Mouse (Mus musculus) MEL (cell line): ENCODE measurements at regions not wholly inside any gene's neighbourhood (a gene's known extent, or its start where the extent isn't known, plus 50 kb on each side); places are given as distances from the start of the nearest gene placed in this dataset.
A peak's percentile ranks its signal among the peaks of the same experiment; 100 is the strongest.

Experiments
- DNase-seq: peaks from one replicate; pipeline ENCODE4 v3.0.0; 2011; ENCODE audit warnings: low read depth, low spot score
- H3K27ac ChIP-seq: 2 replicates; pipeline ENCODE4 v1.5.1; 2012; ENCODE audit warnings: low read depth, mild to moderate bottlenecking, control low read depth, low read length, moderate library complexity; ENCODE audit not compliant: control insufficient read depth
- H3K27me3 ChIP-seq, 2 experiments: fragments of 150-350 bp in 1 of 2; sonication (generic) in 1 of 2; 2 replicates each; pipeline ENCODE4 v1.6.1; 2012; ENCODE audit warnings: low read length in 2 of 2, mild to moderate bottlenecking in 2 of 2, improper control_type of control experiment in 1 of 2, moderate library complexity in 1 of 2; ENCODE audit not compliant: insufficient read depth in 2 of 2, control insufficient read depth in 1 of 2
- H3K36me3 ChIP-seq, 2 experiments: 2 replicates each; pipeline ENCODE4 v1.6.1; 2012 to 2014; ENCODE audit warnings: low read length in 2 of 2, improper control_type of control experiment in 1 of 2, inconsistent platforms in 1 of 2, mild to moderate bottlenecking in 1 of 2; ENCODE audit not compliant: insufficient read depth in 2 of 2, control insufficient read depth in 1 of 2
- H3K4me1 ChIP-seq, 2 experiments: fragments of 150-350 bp in 1 of 2; sonication (generic) in 1 of 2; 2 replicates each; pipeline ENCODE4 v1.6.1; 2012; ENCODE audit warnings: low read length in 2 of 2, improper control_type of control experiment in 1 of 2, mild to moderate bottlenecking in 1 of 2; ENCODE audit not compliant: insufficient read depth in 2 of 2, control insufficient read depth in 1 of 2
- H3K4me3 ChIP-seq, 2 experiments: fragments of 150-350 bp in 1 of 2; sonication (generic) in 1 of 2; 2 replicates each; pipeline ENCODE4 v1.5.1; 2012; ENCODE audit warnings: low read depth in 2 of 2, low read length in 2 of 2, mild to moderate bottlenecking in 2 of 2, moderate library complexity in 2 of 2, control low read depth in 1 of 2, improper control_type of control experiment in 1 of 2; ENCODE audit not compliant: control insufficient read depth in 1 of 2, insufficient read depth in 1 of 2
- H3K79me2 ChIP-seq: 2 replicates; pipeline ENCODE4 v1.6.1; 2012; ENCODE audit warnings: mild to moderate bottlenecking, low read length, moderate library complexity; ENCODE audit not compliant: control insufficient read depth, poor library complexity, insufficient read depth
- H3K9ac ChIP-seq: 2 replicates; pipeline ENCODE4 v1.6.1; 2012; ENCODE audit warnings: low read depth, mild to moderate bottlenecking, control low read depth, low read length, moderate library complexity; ENCODE audit not compliant: control insufficient read depth, poor library complexity, severe bottlenecking
- H3K9me3 ChIP-seq: fragments of 150-350 bp; sonication (generic); replicated peaks from 2 replicates; pipeline ENCODE4 v1.6.1; 2012; ENCODE audit warnings: mild to moderate bottlenecking, low read length, improper control_type of control experiment, moderate library complexity; ENCODE audit not compliant: insufficient read depth
- CHD2 ChIP-seq: IDR thresholded peaks from 2 replicates; pipeline ENCODE4 v1.6.1; 2011; ENCODE audit warnings: low read length, improper control_type of control experiment
- CTCF ChIP-seq, 3 experiments: IDR thresholded peaks in 2 of 3; conservative IDR thresholded peaks in 1 of 3; 2 replicates each; pipeline ENCODE4 v1.5.1; 2011 to 2012; ENCODE audit warnings: low read length in 3 of 3, low read depth in 2 of 3, mild to moderate bottlenecking in 2 of 3, improper control_type of control experiment in 1 of 3, inconsistent platforms in 1 of 3, mixed read lengths in 1 of 3, moderate library complexity in 1 of 3; ENCODE audit not compliant: control insufficient read depth in 1 of 3, insufficient read depth in 1 of 3, poor library complexity in 1 of 3, severe bottlenecking in 1 of 3
- ELF1 ChIP-seq: IDR thresholded peaks from 2 replicates; pipeline ENCODE4 v1.6.1; 2014; ENCODE audit warnings: low read depth, mild to moderate bottlenecking, inconsistent platforms, low read length, improper control_type of control experiment, moderate library complexity
- HCFC1 ChIP-seq: IDR thresholded peaks from 2 replicates; pipeline ENCODE4 v1.6.1; 2012; ENCODE audit warnings: low read depth, mild to moderate bottlenecking, inconsistent platforms, low read length, improper control_type of control experiment, moderate library complexity
- JUND ChIP-seq: IDR thresholded peaks from 2 replicates; pipeline ENCODE4 v1.6.1; 2011; ENCODE audit warnings: low read depth, mild to moderate bottlenecking, improper control_type of control experiment, low read length
- MAFK ChIP-seq: IDR thresholded peaks from 2 replicates; pipeline ENCODE4 v1.6.1; 2011; ENCODE audit warnings: low read depth, mild to moderate bottlenecking, low read length, improper control_type of control experiment, borderline replicate concordance
- MAX ChIP-seq: IDR thresholded peaks from 2 replicates; pipeline ENCODE4 v1.6.1; 2011; ENCODE audit warnings: low read length, improper control_type of control experiment
- MAZ ChIP-seq: IDR thresholded peaks from 2 replicates; pipeline ENCODE4 v1.6.1; 2012; ENCODE audit warnings: low read depth, mild to moderate bottlenecking, inconsistent platforms, low read length, improper control_type of control experiment
- MEF2A ChIP-seq: IDR thresholded peaks from 2 replicates; pipeline ENCODE4 v1.6.1; 2014; ENCODE audit warnings: low read depth, mild to moderate bottlenecking, inconsistent platforms, low read length, improper control_type of control experiment; ENCODE audit not compliant: poor library complexity, insufficient replicate concordance, severe bottlenecking; ENCODE audit errors: extremely low read depth
- MYB ChIP-seq: IDR thresholded peaks from 2 replicates; pipeline ENCODE4 v1.6.1; 2011; ENCODE audit warnings: mild to moderate bottlenecking, low read depth, low read length, improper control_type of control experiment
- MYC ChIP-seq: IDR thresholded peaks from 2 replicates; pipeline ENCODE4 v1.6.1; 2011; ENCODE audit warnings: low read depth, mild to moderate bottlenecking, low read length, improper control_type of control experiment, moderate library complexity
- NRF1 ChIP-seq: IDR thresholded peaks from 2 replicates; pipeline ENCODE4 v1.6.1; 2014; ENCODE audit warnings: low read depth, mild to moderate bottlenecking, inconsistent platforms, low read length, improper control_type of control experiment, moderate library complexity; ENCODE audit not compliant: poor library complexity, insufficient read depth, severe bottlenecking
- SIN3A ChIP-seq: IDR thresholded peaks from 2 replicates; pipeline ENCODE4 v1.6.1; 2012; ENCODE audit warnings: low read length, improper control_type of control experiment, inconsistent platforms
- ZKSCAN1 ChIP-seq: IDR thresholded peaks from 2 replicates; pipeline ENCODE4 v1.6.1; 2012; ENCODE audit warnings: low read depth, mild to moderate bottlenecking, inconsistent platforms, low read length, improper control_type of control experiment, moderate library complexity
- ZNF384 ChIP-seq: IDR thresholded peaks from 2 replicates; pipeline ENCODE4 v1.6.1; 2012; ENCODE audit warnings: low read depth, mild to moderate bottlenecking, inconsistent platforms, low read length, improper control_type of control experiment

- peak; percentile 3 for DNase-seq
- H3K9ac ChIP-seq, result no peak overlapping the region
- no peaks in the 10 kb centered on the region for H3K9me3 ChIP-seq
- H3K36me3 ChIP-seq, result no peaks in the 10 kb centered on the region
- no peak overlapping the region for H3K4me3 ChIP-seq
- no peak overlapping the region for H3K27ac ChIP-seq
- H3K27me3 ChIP-seq, result no peaks in the 10 kb centered on the region
- H3K4me1 ChIP-seq, result no peaks in the 10 kb centered on the region
- TF ChIP-seq CTCF (IDR thresholded peaks at IDR 0.05 in 2 of 3, conservative IDR thresholded peaks at IDR 0.05 in 1 of 3; ENCODE audit: control insufficient read depth in 1 of 3, insufficient read depth in 1 of 3, low read depth in 2 of 3, low read length in 3 of 3, poor library complexity in 1 of 3, severe bottlenecking in 1 of 3), result peak in 2 of 3 experiments; percentile 5 to 24; a peak in 2 of 6 replicates
- TF ChIP-seq MAZ, result no peak
- no peaks in the 10 kb centered on the region for H3K79me2 ChIP-seq
Observed at GRCm38 (mm10) chr9:116389781-116390180, 214.6 kb upstream of the Tgfbr2 start.

DNA sequence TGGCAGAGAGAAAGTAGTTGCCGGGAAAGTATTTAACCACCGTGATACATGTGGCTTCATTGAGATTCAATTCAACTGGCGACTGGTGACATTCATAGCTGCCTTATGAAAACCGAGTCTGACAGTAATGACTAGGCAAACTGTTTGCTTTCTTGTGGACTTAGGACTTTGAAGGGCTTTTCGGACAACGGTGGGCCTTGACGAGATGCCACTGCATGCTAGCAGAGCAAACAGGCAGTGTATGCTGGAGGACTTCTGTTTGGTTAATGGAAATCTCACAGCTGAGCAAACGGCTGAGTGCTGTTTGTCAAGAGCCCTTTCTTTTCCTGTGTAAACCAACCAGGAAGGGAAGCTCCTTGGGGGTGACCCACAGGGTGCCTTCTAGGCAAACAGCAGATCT is 213.7 kb upstream of the Tgfbr2 start:
- H3K27ac ChIP-seq, result no peak overlapping the region

DNA sequence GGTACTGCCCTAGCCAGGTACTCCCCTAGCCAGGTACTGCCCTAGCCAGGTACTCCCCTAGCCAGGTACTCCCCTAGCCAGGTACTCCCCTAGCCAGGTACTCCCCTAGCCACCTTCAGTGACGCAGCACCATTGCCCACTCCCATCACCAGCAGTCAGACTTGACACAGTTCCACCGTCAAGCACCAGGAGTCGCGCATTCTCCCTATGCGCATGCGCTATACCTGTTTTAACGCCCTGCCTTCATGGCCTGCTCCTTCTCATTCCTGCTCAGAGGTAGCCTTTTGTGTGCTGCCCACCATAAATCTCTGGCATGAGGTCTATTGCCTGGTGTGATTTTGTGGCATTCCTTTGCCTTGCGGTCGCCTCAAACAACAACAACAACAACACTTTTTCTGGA is 212.9 kb upstream of the Tgfbr2 start:
- Histone ChIP-seq H3K4me1 (no peaks in the 10 kb centered on the region), H3K4me3 (no peak overlapping the region), H3K79me2 (no peaks in the 10 kb centered on the region), H3K27me3 (no peaks in the 10 kb centered on the region), H3K36me3 (no peaks in the 10 kb centered on the region), H3K9me3 (no peaks in the 10 kb centered on the region; the same call in 1 of the 2 replicates), H3K9ac (no peak overlapping the region), H3K27ac (no peak overlapping the region)
- no peak for TF ChIP-seq ZKSCAN1
- no peak for TF ChIP-seq MYC
- no peak for TF ChIP-seq ZNF384
- no peak for DNase-seq

More for the DNA sequence above, 213.7 kb upstream of the Tgfbr2 start:
- TF ChIP-seq MYB (no peak), HCFC1 (no peak), MAX (no peak), SIN3A (no peak), JUND (no peak), MEF2A (no peak), MAFK (no peak), ELF1 (no peak), CTCF (IDR thresholded peaks at IDR 0.05 in 2 of 3, conservative IDR thresholded peaks at IDR 0.05 in 1 of 3; ENCODE audit: control insufficient read depth in 1 of 3, insufficient read depth in 1 of 3, low read depth in 2 of 3, low read length in 3 of 3, poor library complexity in 1 of 3, severe bottlenecking in 1 of 3) (no peak), MYC (no peak), NRF1 (no peak), CHD2 (no peak)
- H3K9ac ChIP-seq, result no peak overlapping the region
- no peak for DNase-seq
- no peaks in the 10 kb centered on the region for H3K36me3 ChIP-seq
- no peak overlapping the region for H3K4me3 ChIP-seq
- no peaks in the 10 kb centered on the region for H3K27me3 ChIP-seq
- H3K4me1 ChIP-seq, result no peaks in the 10 kb centered on the region
- no peaks in the 10 kb centered on the region for H3K79me2 ChIP-seq
- H3K9me3 ChIP-seq, result no peaks in the 10 kb centered on the region; the same call in 1 of the 2 replicates
